Mouse (Mus musculus): ENCODE data around the gene Rhox4g. TPM values are rescaled to one million over a fixed set of nuclear protein-coding genes. Genes with fewer than 3 reads are reported as not detected.
"Not testable (repeated sequence)": the region's sequence is repeated elsewhere in the genome, so short reads cannot be mapped to it uniquely, and the experiment has no call there.

Gene Rhox4g
- total RNA-seq (2021) = not detected

GRCm38 (mm10) chrX:37651227-37651626 lies at the start of gene Rhox4g:
Rhox4g (minus strand) TSS chrX:37651327.
- DNase-seq (ENCODE audit: extremely low spot score in 1 of 2, low spot score in 1 of 2) = not testable (repeated sequence)

DNA sequence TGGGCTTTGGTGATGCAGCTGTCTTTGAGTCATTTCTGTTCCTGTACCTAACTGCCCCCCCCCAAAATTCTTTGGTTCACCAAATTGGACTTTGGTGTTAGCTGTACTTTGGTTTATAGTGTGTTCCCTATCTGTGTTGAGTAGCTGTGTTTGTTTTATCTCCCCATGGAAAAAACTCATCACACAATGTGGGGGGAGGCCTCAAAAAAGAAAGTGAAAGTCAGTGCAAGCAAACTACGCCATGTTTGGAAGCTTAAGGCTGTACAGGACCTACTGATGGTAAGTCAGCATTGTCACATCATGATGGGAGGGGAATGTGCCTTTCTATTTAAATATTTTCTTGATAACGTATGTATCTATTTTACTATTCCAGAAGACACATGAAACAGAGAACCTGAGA lies 41.1 kb upstream of the Rhox4g start:
- no peak for DNase-seq (ENCODE audit: extremely low spot score in 1 of 2, low spot score in 1 of 2)

DNA sequence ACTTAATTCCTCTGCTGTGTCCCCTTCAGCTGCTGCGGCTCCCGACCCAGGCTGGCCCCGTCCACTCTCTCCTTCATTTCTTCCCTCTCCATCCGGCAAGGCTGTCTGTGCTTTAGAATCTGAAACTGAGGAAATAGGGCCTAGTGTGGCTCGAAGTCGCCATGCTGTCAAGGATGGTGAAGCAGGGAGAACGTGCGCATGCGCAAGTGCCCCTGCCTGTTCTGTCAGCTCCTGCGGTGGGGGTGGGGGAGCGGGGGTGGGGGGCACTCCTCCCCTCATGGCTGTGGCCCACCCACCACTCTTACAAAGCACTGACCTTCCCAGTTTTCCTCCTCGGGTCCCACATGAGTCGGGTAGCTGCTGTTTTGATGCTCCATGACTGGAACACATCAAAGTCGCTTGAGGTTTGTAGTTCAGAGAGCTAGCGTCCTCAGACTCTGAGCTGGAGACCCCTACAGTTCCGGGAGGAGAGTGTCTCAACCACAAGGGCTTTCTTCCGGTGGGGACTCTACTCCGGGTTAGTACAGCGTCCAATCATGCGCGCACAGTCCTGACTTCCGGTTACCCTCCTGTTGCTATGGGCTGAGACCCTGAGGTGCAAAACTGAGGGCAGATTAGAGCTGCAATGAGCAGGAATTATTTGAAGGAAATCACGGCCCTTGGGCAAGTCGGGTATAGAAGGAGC lies 32.0 kb upstream of the Rhox4g start:
- no peak for DNase-seq (ENCODE audit: extremely low spot score in 1 of 2, low spot score in 1 of 2)

DNA sequence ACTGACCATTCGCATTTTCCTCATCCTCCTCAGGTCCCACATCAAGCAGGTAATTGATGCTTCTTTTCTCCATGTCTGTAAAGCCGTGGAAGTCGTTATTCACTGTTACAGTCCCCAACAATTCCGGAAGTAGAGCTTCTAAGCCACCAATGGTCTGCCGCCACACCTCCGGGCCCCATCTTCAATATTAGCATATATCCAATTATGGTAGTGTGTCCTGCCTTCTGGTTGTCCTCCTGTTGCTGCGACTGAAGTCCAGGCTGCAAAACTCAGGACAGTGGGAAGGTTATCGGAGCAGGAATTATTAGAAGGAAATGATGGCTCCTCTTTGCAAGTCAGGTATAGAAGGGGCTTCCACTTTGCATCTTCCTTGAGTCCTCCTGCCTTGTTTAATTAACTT lies 22.1 kb upstream of the Rhox4g start, which contains the start of gene Rhox2h:
Gene Rhox2h (minus strand): TSS at position 101 of the 400 bp plus-strand sequence.
- DNase-seq (ENCODE audit: extremely low spot score in 1 of 2, low spot score in 1 of 2) = not testable (repeated sequence)

DNA sequence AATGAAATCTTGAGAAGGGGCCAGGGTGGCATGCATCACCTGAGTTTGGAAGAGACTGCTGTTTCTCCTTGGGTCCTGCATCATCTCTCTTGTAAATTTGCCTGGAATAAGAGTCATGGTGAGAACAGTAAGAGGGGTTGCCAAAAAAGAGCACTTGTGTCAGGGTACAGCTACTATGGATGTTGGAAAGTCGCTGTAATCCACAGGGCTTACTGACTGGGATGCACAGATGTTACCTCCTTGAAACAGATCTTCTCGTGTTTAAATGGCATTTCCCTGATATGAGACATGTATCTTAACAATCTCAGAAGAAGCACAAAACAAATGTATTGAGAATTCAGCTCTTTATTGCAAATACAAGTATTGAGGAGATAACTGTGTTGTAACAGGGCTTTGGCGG lies 17.5 kb upstream of the Rhox4g start, which contains the start of gene Rhox3h:
Gene Rhox3h (minus strand): TSS at position 101 of the 400 bp plus-strand sequence.
- DNase-seq (ENCODE audit: extremely low spot score in 1 of 2, low spot score in 1 of 2) = not testable (repeated sequence)

DNA sequence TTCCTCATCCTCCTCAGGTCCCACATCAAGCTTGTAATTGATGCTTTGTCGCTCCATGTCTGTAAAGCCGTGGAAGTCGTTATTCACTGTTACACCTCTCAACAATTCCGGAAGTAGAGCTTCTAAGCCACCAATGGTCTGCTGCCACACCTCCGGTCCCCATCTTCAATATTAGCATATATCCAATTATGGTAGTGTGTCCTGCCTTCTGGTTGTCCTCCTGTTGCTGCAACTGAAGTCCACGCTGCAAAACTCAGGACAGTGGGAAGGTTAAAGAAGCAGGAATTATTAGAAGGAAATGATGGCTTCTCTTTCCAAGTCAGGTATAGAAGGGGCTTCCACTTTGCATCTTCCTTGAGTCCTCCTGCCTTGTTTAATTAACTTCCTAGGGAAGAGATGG lies 7.8 kb downstream of the Rhox4g start, which contains the start of gene Rhox2g:
Gene Rhox2g (minus strand): TSS at position 101 of the 400 bp plus-strand sequence.
- not testable (repeated sequence) for DNase-seq (ENCODE audit: extremely low spot score in 1 of 2, low spot score in 1 of 2)

DNA sequence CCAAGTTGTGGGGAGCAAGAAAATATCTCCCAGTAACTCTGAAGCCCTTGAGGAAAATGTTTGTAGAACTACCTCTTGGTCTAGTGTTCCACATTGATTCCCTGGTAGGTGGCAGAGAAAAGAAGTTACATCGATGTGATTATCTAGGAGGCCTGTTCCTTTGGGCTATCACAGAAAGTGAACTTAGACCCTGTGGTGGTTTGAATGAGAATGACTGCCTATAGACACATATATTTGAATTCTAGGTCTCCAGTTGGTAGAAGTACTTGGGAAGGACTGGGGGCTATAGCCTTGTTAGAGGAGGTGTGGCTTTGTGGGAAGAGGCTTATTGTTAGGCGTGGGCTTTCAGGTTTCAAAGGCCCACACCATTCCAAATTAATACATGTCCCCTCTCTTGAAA lies 22.6 kb downstream of the Rhox4g start, which contains the start of gene Rhox3g:
Gene Rhox3g (minus strand): TSS at position 101 of the 400 bp plus-strand sequence.
- DNase-seq (ENCODE audit: extremely low spot score in 1 of 2, low spot score in 1 of 2) = not testable (repeated sequence)

GRCm38 (mm10) chrX:37607604-37608003 lies 43.5 kb downstream of the Rhox4g start, which contains the start of gene Rhox4f:
Rhox4f (minus strand) TSS chrX:37607704.
- not testable (repeated sequence) for DNase-seq (ENCODE audit: extremely low spot score in 1 of 2, low spot score in 1 of 2)

Other genes starting within 250 kb of the Rhox4g start
- not detected for gene Rhox2b, start 239.3 kb downstream of the Rhox4g start, total RNA-seq (2021)
- gene Rhox4b, start 218.8 kb downstream of the Rhox4g start, total RNA-seq (2021) = not detected
- not detected for gene Rhox2c, start 197.6 kb downstream of the Rhox4g start, total RNA-seq (2021)
- not detected for gene Rhox3c, start 192.7 kb downstream of the Rhox4g start, total RNA-seq (2021)
- not detected for gene Rhox4c, start 171.0 kb downstream of the Rhox4g start, total RNA-seq (2021)
- not detected for gene Rhox2d, start 157.9 kb downstream of the Rhox4g start, total RNA-seq (2021)
- gene Rhox4d, start 137.0 kb downstream of the Rhox4g start, total RNA-seq (2021) = not detected
- not detected for gene Rhox2e, start 120.9 kb downstream of the Rhox4g start, total RNA-seq (2021)
- gene Rhox3e, start 109.3 kb downstream of the Rhox4g start, total RNA-seq (2021) = not detected
- gene Rhox4e, start 93.9 kb downstream of the Rhox4g start, total RNA-seq (2021) = not detected
- gene Rhox2f, start 79.9 kb downstream of the Rhox4g start, total RNA-seq (2021) = not detected
- gene Rhox3f, start 70.3 kb downstream of the Rhox4g start, total RNA-seq (2021) = not detected
- not detected for gene Rhox4f, start 43.6 kb downstream of the Rhox4g start, total RNA-seq (2021)
- gene Rhox3g, start 22.7 kb downstream of the Rhox4g start, total RNA-seq (2021) = not detected
- not detected for gene Rhox2g, start 7.9 kb downstream of the Rhox4g start, total RNA-seq (2021)
- gene Rhox3h, start 17.4 kb upstream of the Rhox4g start, total RNA-seq (2021) = not detected
- gene Rhox2h, start 21.9 kb upstream of the Rhox4g start, total RNA-seq (2021) = not detected
- gene Rhox5, start 153.5 kb upstream of the Rhox4g start, total RNA-seq (2021) = not detected
- not detected for gene Rhox6, start 175.6 kb upstream of the Rhox4g start, total RNA-seq (2021)
- gene Rhox7a, start 180.4 kb upstream of the Rhox4g start, total RNA-seq (2021) = not detected
- not detected for gene Rhox8, start 227.6 kb upstream of the Rhox4g start, total RNA-seq (2021)
- gene Rhox7b, start 245.9 kb upstream of the Rhox4g start, total RNA-seq (2021) = not detected